Comparison of ENCODE assay signal across 11 mouse cellular contexts in genomic region chrX:142821846-142822245, GRCm38 (mm10).
DNase-seq lines count a peak whose midpoint lies in the region; ATAC-seq and TF ChIP-seq lines count a peak whose summit lies in the region.
"Had no signal": no experiment of that assay in that cellular context is flagged by ENCODE, and none has a peak within 500 bp of the region (broad histone marks: within the 10 kb centered on the region; RNA-seq: fewer than 3 reads in every experiment).

No protein-coding gene starts in this region.

- H3K4me3 ChIP-seq in hindbrain, postnatal 0 days (ENCODE audit: low read length) = no peak overlapping the region
- H3K4me3 ChIP-seq in hindbrain, embryonic 16.5 days (ENCODE audit: low read length) = no peak overlapping the region
- no peak overlapping the region for H3K4me3 ChIP-seq in small intestine, adult 2 months (ENCODE audit: low read depth, low read length)
- H3K4me3 ChIP-seq: liver, embryonic 13.5 days had no signal

- no peak overlapping the region for H3K27ac ChIP-seq in hindbrain, postnatal 0 days
- H3K27ac ChIP-seq in hindbrain, embryonic 16.5 days (ENCODE audit: low read depth, low read length) = no peak overlapping the region
- no peak overlapping the region for H3K27ac ChIP-seq in small intestine, adult 2 months (ENCODE audit: insufficient read depth, low read depth, low read length)
- H3K27ac ChIP-seq: liver, embryonic 13.5 days had no signal

- no peak overlapping the region for H3K4me2 ChIP-seq in hindbrain, postnatal 0 days (ENCODE audit: low read depth, low read length)
- no peak overlapping the region for H3K4me2 ChIP-seq in hindbrain, embryonic 16.5 days (ENCODE audit: low read length)
- H3K4me2 ChIP-seq: liver, embryonic 13.5 days had no signal

- no peak overlapping the region for H3K9ac ChIP-seq in hindbrain, postnatal 0 days (replicated peaks; ENCODE audit: low read length)
- H3K9ac ChIP-seq in hindbrain, embryonic 16.5 days (ENCODE audit: low read depth, low read length) = no peak overlapping the region
- H3K9ac ChIP-seq: liver, embryonic 13.5 days had no signal

- H3K36me3 ChIP-seq in hindbrain, postnatal 0 days (ENCODE audit: insufficient read depth, low read length) = no peaks in the 10 kb centered on the region
- no peaks in the 10 kb centered on the region for H3K36me3 ChIP-seq in hindbrain, embryonic 16.5 days (ENCODE audit: control insufficient read depth, insufficient read depth, low read length)
- H3K36me3 ChIP-seq in small intestine, adult 2 months (ENCODE audit: control insufficient read depth, insufficient read depth, low read length) = no peaks in the 10 kb centered on the region
- H3K36me3 ChIP-seq: liver, embryonic 13.5 days had no signal

- TF ChIP-seq CTCF in hindbrain, postnatal 0 days (IDR thresholded peaks at IDR 0.05; ENCODE audit: low read depth) = peak; percentile 69
- peak; percentile 45; the same call in 1 of the 2 replicates for TF ChIP-seq CTCF in small intestine, adult 2 months (IDR thresholded peaks at IDR 0.05; ENCODE audit: extremely low read depth, insufficient read length, insufficient replicate concordance, low read depth, low read length)

- ATAC-seq in hindbrain, postnatal 0 days = no peak
- ATAC-seq in hindbrain, embryonic 16.5 days = no peak

- no peaks in the 10 kb centered on the region for H3K4me1 ChIP-seq in hindbrain, postnatal 0 days (ENCODE audit: insufficient read depth, low read length)
- no peaks in the 10 kb centered on the region for H3K4me1 ChIP-seq in hindbrain, embryonic 16.5 days (ENCODE audit: control insufficient read depth, insufficient read depth, low read depth, low read length)
- H3K4me1 ChIP-seq in small intestine, adult 2 months (ENCODE audit: control insufficient read depth, insufficient read depth, insufficient read length, low read length) = no peaks in the 10 kb centered on the region
- H3K4me1 ChIP-seq: liver, embryonic 13.5 days had no signal

- WGBS in hindbrain, postnatal 0 days = 40% methylated on average over 3 of the region's 3 CpGs
- WGBS in hindbrain, embryonic 16.5 days = 37% methylated on average over 3 of the region's 3 CpGs
- WGBS in small intestine, adult 2 months = 46% methylated on average over 3 of the region's 3 CpGs

- no peaks in the 10 kb centered on the region for H3K9me3 ChIP-seq in hindbrain, postnatal 0 days (ENCODE audit: low read length)
- no peaks in the 10 kb centered on the region for H3K9me3 ChIP-seq in hindbrain, embryonic 16.5 days (ENCODE audit: control insufficient read depth, low read length)
- H3K9me3 ChIP-seq: liver, embryonic 13.5 days had no signal

- peak; percentile 73 for DNase-seq in hindbrain, postnatal 0 days (ENCODE audit: low spot score)
- DNase-seq in right cerebral cortex, adult 2 months (ENCODE audit: low spot score in 2 of 2) = peak; percentile 6 to 8
- no peak for DNase-seq in right cerebral cortex, postnatal 4 days
- DNase-seq in adipocyte (ENCODE audit: low spot score) = peak; percentile 32
- no peak for DNase-seq in frontal cortex, postnatal 14 days (ENCODE audit: low spot score in 2 of 2)
- no peak for DNase-seq in testis, postnatal 10 days (ENCODE audit: low spot score)
- DNase-seq: cerebellum, adult 11-12 months; heart, postnatal 36 days; liver, embryonic 13.5 days had no signal

- TF ChIP-seq POLR2A in small intestine, adult 2 months (IDR thresholded peaks at IDR 0.05; ENCODE audit: low read depth, low read length) = no peak

- H3K27me3 ChIP-seq in hindbrain, postnatal 0 days (ENCODE audit: insufficient read depth, low read length) = no peaks in the 10 kb centered on the region
- H3K27me3 ChIP-seq in hindbrain, embryonic 16.5 days (replicated peaks; ENCODE audit: control insufficient read depth, insufficient read depth, low read length) = no peaks in the 10 kb centered on the region
- H3K27me3 ChIP-seq in small intestine, adult 2 months (ENCODE audit: control insufficient read depth, insufficient read depth, low read length) = no peaks in the 10 kb centered on the region
- H3K27me3 ChIP-seq: liver, embryonic 13.5 days had no signal

Comparison
In these comparisons a context has a peak if more than half of its experiments do, and no peak if none do; other contexts are left out.
1. DNase-seq: peak in hindbrain, postnatal 0 days (single experiment), right cerebral cortex, adult 2 months (2 of 2) and adipocyte (single experiment); none in right cerebral cortex, postnatal 4 days (single experiment), frontal cortex, postnatal 14 days (0 of 2) and testis, postnatal 10 days (single experiment).